Mouse (Mus musculus): ENCODE measurements around the gene Rerg. TPM values are rescaled to one million over a fixed set of nuclear protein-coding genes. Genes with fewer than 3 reads are reported as not detected.

Rerg gene
- total and polyA plus RNA-seq, 2 experiments from 2014 or later: 2.8 to 12.9 TPM

DNA sequence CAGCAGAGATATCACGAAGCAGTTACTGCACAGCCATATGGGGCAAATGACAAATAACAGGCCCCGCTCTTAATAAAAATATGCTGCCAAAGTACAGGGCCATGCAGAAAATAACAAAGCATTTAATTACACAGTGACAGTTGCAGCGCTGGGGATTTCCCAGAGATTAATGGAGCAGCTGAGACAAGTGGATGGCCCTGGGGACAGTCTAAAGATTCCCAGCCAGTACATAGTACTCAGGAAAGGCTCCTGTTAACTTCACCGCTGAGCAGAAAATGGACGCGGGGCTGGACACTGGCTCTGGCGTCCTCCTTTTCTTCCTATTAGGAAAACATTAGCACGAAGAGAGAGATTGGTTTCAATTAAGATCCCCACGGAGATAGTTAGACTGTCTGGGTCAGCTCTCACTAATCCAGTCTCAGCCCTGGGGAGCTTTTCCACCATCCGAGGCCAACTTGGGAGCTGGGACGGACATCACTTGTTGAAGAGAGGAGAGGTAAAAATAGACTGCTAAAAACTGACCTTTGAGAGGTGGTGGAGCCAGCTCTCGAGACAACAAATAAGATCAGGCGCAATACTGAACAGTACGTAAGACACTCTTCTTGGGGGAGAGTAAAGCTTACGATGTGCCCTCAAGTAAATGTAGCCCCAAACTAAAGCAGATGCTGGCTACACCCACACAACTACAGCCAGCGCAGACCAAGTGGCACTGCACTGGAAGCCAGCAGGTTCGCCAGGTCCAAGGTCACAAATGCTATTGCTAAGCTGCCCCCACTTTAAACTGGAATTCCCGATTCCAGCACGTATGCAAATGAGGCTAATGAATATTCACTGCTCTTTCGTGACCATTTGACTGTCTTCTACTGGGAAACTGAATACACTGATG, 34.5 kb downstream of the Rerg start:
- peak; percentile 34 for DNase-seq
- no peak overlapping the region for H3K4me2 ChIP-seq (ENCODE audit: low read depth)
- TF ChIP-seq CTCF (IDR thresholded peaks at IDR 0.05; ENCODE audit: low read depth): no peak

GRCm38 (mm10) chr6:137131794-137132193, 38.5 kb downstream of the Rerg start:
- no peak for TF ChIP-seq CTCF (IDR thresholded peaks at IDR 0.05; ENCODE audit: low read depth)

More for the DNA sequence above, 34.5 kb downstream of the Rerg start:
- Histone ChIP-seq H3K27me3 (ENCODE audit: insufficient read depth, low read length) (no peaks in the 10 kb centered on the region), H3K27ac (ENCODE audit: low read depth, low read length) (no peak overlapping the region), H3K36me3 (ENCODE audit: insufficient read depth) (no peaks in the 10 kb centered on the region), H3K4me3 (ENCODE audit: low read depth, low read length) (no peak overlapping the region), H3K9me3 (ENCODE audit: low read length) (no peaks in the 10 kb centered on the region), H3K4me1 (ENCODE audit: insufficient read depth) (0 out of 2 replicates have a peak, but pooled peaks cover 3% of the 10 kb centered on the region), H3K9ac (no peak overlapping the region)
- peak; percentile 69 for ATAC-seq
- WGBS: 39% methylated on average over 20 of the region's 20 CpGs

GRCm38 (mm10) chr6:137131349-137131748, 38.9 kb downstream of the Rerg start:
- TF ChIP-seq CTCF (IDR thresholded peaks at IDR 0.05; ENCODE audit: low read depth): no peak
- 0 out of 2 replicates have a peak, but pooled peaks cover 3% of the 10 kb centered on the region for H3K4me1 ChIP-seq (ENCODE audit: insufficient read depth)
- H3K36me3 ChIP-seq (ENCODE audit: insufficient read depth): no peaks in the 10 kb centered on the region
- H3K4me2 ChIP-seq (ENCODE audit: low read depth): no peak overlapping the region
- no peak overlapping the region for H3K4me3 ChIP-seq (ENCODE audit: low read depth, low read length)
- H3K9me3 ChIP-seq (ENCODE audit: low read length): no peaks in the 10 kb centered on the region
- no peak for DNase-seq
- 67% methylated on average over 6 of the region's 6 CpGs for WGBS
- no peaks in the 10 kb centered on the region for H3K27me3 ChIP-seq (ENCODE audit: insufficient read depth, low read length)
- no peak for ATAC-seq
- no peak overlapping the region for H3K27ac ChIP-seq (ENCODE audit: low read depth, low read length)
- no peak overlapping the region for H3K9ac ChIP-seq

More at GRCm38 (mm10) chr6:137131794-137132193, 38.5 kb downstream of the Rerg start:
- ATAC-seq (no peak), DNase-seq (no peak)
- Histone ChIP-seq H3K4me3 (ENCODE audit: low read depth, low read length) (no peak overlapping the region), H3K27me3 (ENCODE audit: insufficient read depth, low read length) (no peaks in the 10 kb centered on the region), H3K4me1 (ENCODE audit: insufficient read depth) (0 out of 2 replicates have a peak, but pooled peaks cover 3% of the 10 kb centered on the region), H3K4me2 (ENCODE audit: low read depth) (no peak overlapping the region), H3K9ac (no peak overlapping the region), H3K9me3 (ENCODE audit: low read length) (no peaks in the 10 kb centered on the region), H3K27ac (ENCODE audit: low read depth, low read length) (no peak overlapping the region), H3K36me3 (ENCODE audit: insufficient read depth) (no peaks in the 10 kb centered on the region)
- WGBS: 94% methylated on average over 1 of the region's 1 CpGs

DNA sequence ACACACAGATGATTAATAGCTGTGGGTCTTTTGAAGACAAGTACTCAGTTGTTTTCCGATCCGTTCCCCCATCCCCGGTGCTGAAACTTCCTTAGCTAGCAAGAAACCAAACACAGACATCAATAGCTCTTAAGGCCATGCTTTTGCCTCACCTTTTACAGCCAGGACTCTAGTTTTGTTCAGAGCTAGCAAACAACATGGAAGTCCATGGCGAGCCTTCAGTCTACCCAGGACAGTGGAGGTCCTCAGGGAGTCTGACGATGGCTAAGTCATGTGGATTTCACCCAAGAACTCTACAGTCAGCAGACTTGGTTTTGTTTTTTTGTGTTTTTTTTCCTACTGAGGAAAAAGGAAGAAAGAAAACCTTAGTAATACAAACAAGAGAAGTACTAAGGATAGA, 43.4 kb downstream of the Rerg start:
- H3K27ac ChIP-seq (ENCODE audit: low read depth, low read length): no peak overlapping the region
- no peak for DNase-seq
- H3K9me3 ChIP-seq (ENCODE audit: low read length): no peaks in the 10 kb centered on the region
- no peak for ATAC-seq
- no peaks in the 10 kb centered on the region for H3K4me1 ChIP-seq (ENCODE audit: insufficient read depth)
- H3K9ac ChIP-seq: no peak overlapping the region
- 89% methylated on average over 5 of the region's 5 CpGs for WGBS
- H3K4me2 ChIP-seq (ENCODE audit: low read depth): no peak overlapping the region
- TF ChIP-seq CTCF (IDR thresholded peaks at IDR 0.05; ENCODE audit: low read depth): no peak
- H3K4me3 ChIP-seq (ENCODE audit: low read depth, low read length): no peak overlapping the region
- H3K27me3 ChIP-seq (ENCODE audit: insufficient read depth, low read length): no peaks in the 10 kb centered on the region
- H3K36me3 ChIP-seq (ENCODE audit: insufficient read depth): no peaks in the 10 kb centered on the region

DNA sequence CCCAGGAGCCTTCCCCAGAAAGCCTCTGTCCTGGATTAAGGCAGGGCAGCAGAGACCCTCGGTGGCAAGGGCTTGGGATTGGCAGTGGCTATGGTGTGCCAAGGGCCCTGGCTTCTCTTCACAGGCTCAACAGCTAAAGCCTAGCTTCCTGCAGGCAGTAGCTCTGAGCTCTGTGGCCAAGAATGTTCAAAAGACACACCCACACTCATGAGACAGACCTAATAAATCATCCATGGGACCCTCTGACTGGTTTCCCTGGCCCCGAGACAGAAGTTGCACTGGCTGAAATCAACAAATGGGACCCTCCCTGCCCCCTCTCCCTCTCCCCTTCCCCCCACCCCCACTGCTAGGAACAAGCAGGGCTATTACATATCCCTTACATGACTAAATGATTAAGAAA, 44.1 kb downstream of the Rerg start:
- H3K27me3 ChIP-seq (ENCODE audit: insufficient read depth, low read length): no peaks in the 10 kb centered on the region
- no peak overlapping the region for H3K4me2 ChIP-seq (ENCODE audit: low read depth)
- 78% methylated on average over 2 of the region's 2 CpGs for WGBS
- ATAC-seq (no peak; the same call in 1 of the 2 replicates), DNase-seq (no peak)
- no peak overlapping the region for H3K27ac ChIP-seq (ENCODE audit: low read depth, low read length)
- no peak overlapping the region for H3K4me3 ChIP-seq (ENCODE audit: low read depth, low read length)
- TF ChIP-seq CTCF (IDR thresholded peaks at IDR 0.05; ENCODE audit: low read depth): no peak
- H3K4me1 ChIP-seq (ENCODE audit: insufficient read depth): no peaks in the 10 kb centered on the region
- H3K36me3 ChIP-seq (ENCODE audit: insufficient read depth): no peaks in the 10 kb centered on the region
- no peak overlapping the region for H3K9ac ChIP-seq
- no peaks in the 10 kb centered on the region for H3K9me3 ChIP-seq (ENCODE audit: low read length)

DNA sequence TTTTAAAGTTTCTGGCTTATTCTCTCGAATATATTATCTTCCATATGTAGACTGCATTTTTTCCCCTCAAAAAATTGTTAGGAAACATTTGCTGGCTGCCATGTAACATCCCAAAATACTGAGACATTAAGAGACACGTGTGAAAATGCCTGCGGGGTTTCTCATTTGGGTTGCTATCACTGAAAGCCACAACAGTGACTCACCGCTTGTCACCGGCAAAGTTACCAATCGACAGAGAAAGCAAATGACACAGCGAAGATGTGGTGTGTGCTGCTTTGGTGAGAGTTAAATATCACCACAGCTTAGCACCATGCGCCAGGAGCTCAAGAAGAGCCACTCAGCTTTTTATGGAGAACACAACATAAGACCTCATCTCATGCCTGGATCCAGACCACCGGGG, 44.9 kb downstream of the Rerg start:
- WGBS: 69% methylated on average over 9 of the region's 9 CpGs

GRCm38 (mm10) chr6:137125006-137125405, 45.3 kb downstream of the Rerg start:
- H3K36me3 ChIP-seq (ENCODE audit: insufficient read depth): no peaks in the 10 kb centered on the region
- no peak overlapping the region for H3K4me3 ChIP-seq (ENCODE audit: low read depth, low read length)
- H3K27me3 ChIP-seq (ENCODE audit: insufficient read depth, low read length): no peaks in the 10 kb centered on the region
- no peak overlapping the region for H3K9ac ChIP-seq
- TF ChIP-seq CTCF (IDR thresholded peaks at IDR 0.05; ENCODE audit: low read depth): no peak
- ATAC-seq: no peak
- 82% methylated on average over 3 of the region's 3 CpGs for WGBS
- no peaks in the 10 kb centered on the region for H3K4me1 ChIP-seq (ENCODE audit: insufficient read depth)
- DNase-seq: no peak
- H3K27ac ChIP-seq (ENCODE audit: low read depth, low read length): no peak overlapping the region
- no peak overlapping the region for H3K4me2 ChIP-seq (ENCODE audit: low read depth)
- no peaks in the 10 kb centered on the region for H3K9me3 ChIP-seq (ENCODE audit: low read length)

More for the DNA sequence above, 44.9 kb downstream of the Rerg start:
- ATAC-seq (peak; percentile 76), DNase-seq (peak; percentile 58)
- no peaks in the 10 kb centered on the region for H3K27me3 ChIP-seq (ENCODE audit: insufficient read depth, low read length)
- no peaks in the 10 kb centered on the region for H3K9me3 ChIP-seq (ENCODE audit: low read length)
- H3K9ac ChIP-seq: no peak overlapping the region
- H3K4me3 ChIP-seq (ENCODE audit: low read depth, low read length): no peak overlapping the region
- H3K27ac ChIP-seq (ENCODE audit: low read depth, low read length): no peak overlapping the region
- TF ChIP-seq CTCF (IDR thresholded peaks at IDR 0.05; ENCODE audit: low read depth): no peak
- no peak overlapping the region for H3K4me2 ChIP-seq (ENCODE audit: low read depth)
- no peaks in the 10 kb centered on the region for H3K36me3 ChIP-seq (ENCODE audit: insufficient read depth)
- H3K4me1 ChIP-seq (ENCODE audit: insufficient read depth): no peaks in the 10 kb centered on the region

Measured in forebrain, postnatal 0 days (tissue).